Mouse (Mus musculus): ENCODE results near the gene Dis3l2.

- TF ChIP-seq NELFE (IDR thresholded peaks at IDR 0.05; ENCODE audit: low read depth, low read length): no peak
- TF ChIP-seq CTCF (conservative IDR thresholded peaks at IDR 0.05 in 1 of 2, IDR thresholded peaks at IDR 0.05 in 1 of 2; ENCODE audit: low read depth in 2 of 2, low read length in 2 of 2): no peak
- no peak for TF ChIP-seq EP300 (IDR thresholded peaks at IDR 0.05; ENCODE audit: low read length)
- no peak for TF ChIP-seq POLR2A (IDR thresholded peaks at IDR 0.05; ENCODE audit: low read depth, low read length)
- no peak for TF ChIP-seq RCOR1 (conservative IDR thresholded peaks at IDR 0.05; ENCODE audit: low read depth, low read length)
- no peak for TF ChIP-seq MXI1 (IDR thresholded peaks at IDR 0.05; ENCODE audit: low read depth, low read length)
- no peak for TF ChIP-seq NRF1 (IDR thresholded peaks at IDR 0.05; ENCODE audit: low read depth, low read length)
- TF ChIP-seq E2F4 (IDR thresholded peaks at IDR 0.05; ENCODE audit: insufficient replicate concordance, low read depth, low read length): no peak
- TF ChIP-seq ZMIZ1 (IDR thresholded peaks at IDR 0.05; ENCODE audit: low read depth, low read length): no peak
Measured at GRCm38 (mm10) chr1:87008211-87008610, 304.6 kb downstream of the Dis3l2 start.

Measured in CH12.LX (cell line).